Mouse (Mus musculus) kidney, adult 2 months (tissue): Measurements from ENCODE around the gene Timm8a1.

ENCODE experiments used
- CTCF ChIP-seq: fragments of 200-500 bp; conservative IDR thresholded peaks from 2 replicates; pipeline ENCODE4 v1.5.1; 2011; ENCODE audit warnings: low read depth, mild to moderate bottlenecking, control low read depth, low read length, moderate library complexity, mixed read lengths; ENCODE audit not compliant: insufficient read depth, insufficient read length
- POLR2A ChIP-seq: fragments of 200-500 bp; IDR thresholded peaks from one replicate; pipeline ENCODE4 v1.6.1; 2011; ENCODE audit warnings: low read depth, low read length, control low read depth

DNA sequence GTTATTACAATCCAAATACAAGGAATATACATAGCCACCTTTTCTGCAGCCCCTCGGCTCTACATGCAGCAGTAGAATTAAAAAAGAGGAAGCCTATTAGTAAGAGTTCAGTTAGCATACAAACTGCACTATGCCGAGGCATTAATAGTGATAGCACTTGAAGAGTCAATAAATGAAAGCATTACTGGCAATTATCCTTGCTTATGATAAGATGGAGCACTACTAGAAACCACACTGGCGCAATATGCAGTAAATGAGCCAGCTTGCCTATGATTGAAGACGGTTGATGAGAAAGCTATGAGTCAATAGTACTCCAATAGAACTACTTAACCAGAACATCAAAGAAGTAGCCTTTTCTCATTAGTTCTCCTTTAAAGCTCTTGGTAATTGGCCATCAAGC, 36.2 kb upstream of the Timm8a1 start:
- TF ChIP-seq POLR2A (no peak), CTCF (no peak)
